Mouse (Mus musculus): ENCODE measurements around the gene Xrn2. TPM values are rescaled to one million over a fixed set of nuclear protein-coding genes. Genes with fewer than 3 reads are reported as not detected.

Xrn2 gene
- polyA plus RNA-seq, 1 experiment = 46.2 TPM

- TF ChIP-seq USF1 (IDR thresholded peaks at IDR 0.05; ENCODE audit: low read depth) (no peak), FOSL1 (IDR thresholded peaks at IDR 0.05; ENCODE audit: insufficient read depth, low read length, poor library complexity, severe bottlenecking) (no peak), MAX (IDR thresholded peaks at IDR 0.05) (no peak), CEBPB (IDR thresholded peaks at IDR 0.05; ENCODE audit: low read depth) (no peak), MYOG (IDR thresholded peaks at IDR 0.05; ENCODE audit: control insufficient read depth, extremely low read depth, insufficient read length) (no peak), MYOD1 (IDR thresholded peaks at IDR 0.05; ENCODE audit: control insufficient read depth, insufficient read length, low read depth) (no peak), CTCF (IDR thresholded peaks at IDR 0.05; ENCODE audit: control insufficient read depth, insufficient read depth, insufficient read length) (no peak)
- Histone ChIP-seq H3K4me3 (ENCODE audit: insufficient read depth, poor library complexity, severe bottlenecking) (no peak overlapping the region), H3K79me2 (ENCODE audit: control insufficient read depth, insufficient read depth) (no peaks in the 10 kb centered on the region), H3K27me3 (ENCODE audit: control insufficient read depth, insufficient read depth, insufficient read length) (no peaks in the 10 kb centered on the region), H3K79me3 (ENCODE audit: low read depth) (no peaks in the 10 kb centered on the region), H3K36me3 (ENCODE audit: control insufficient read depth, insufficient read depth) (peaks cover 76% of the 10 kb centered on the region), H3ac (ENCODE audit: control insufficient read depth, insufficient read length, low read depth) (no peak overlapping the region)
These were observed 54.9 kb downstream of the Xrn2 start for GRCm38 (mm10) chr2:147067480-147068246.

- no peak overlapping the region for H3ac ChIP-seq (ENCODE audit: control insufficient read depth, insufficient read length, low read depth)
- TF ChIP-seq MYOG (IDR thresholded peaks at IDR 0.05; ENCODE audit: control insufficient read depth, extremely low read depth, insufficient read length) = no peak
- TF ChIP-seq CTCF (IDR thresholded peaks at IDR 0.05; ENCODE audit: control insufficient read depth, insufficient read depth, insufficient read length) = no peak
- no peak for TF ChIP-seq MYOD1 (IDR thresholded peaks at IDR 0.05; ENCODE audit: control insufficient read depth, insufficient read length, low read depth)
- TF ChIP-seq FOSL1 (IDR thresholded peaks at IDR 0.05; ENCODE audit: insufficient read depth, low read length, poor library complexity, severe bottlenecking) = no peak
- TF ChIP-seq USF1 (IDR thresholded peaks at IDR 0.05; ENCODE audit: low read depth) = no peak
- peaks cover 78% of the 10 kb centered on the region for H3K36me3 ChIP-seq (ENCODE audit: control insufficient read depth, insufficient read depth)
These were observed 56.3 kb downstream of the Xrn2 start for GRCm38 (mm10) chr2:147069077-147069476.

GRCm38 (mm10) chr2:147070305-147070704, 57.5 kb downstream of the Xrn2 start:
- no peaks in the 10 kb centered on the region for H3K27me3 ChIP-seq (ENCODE audit: control insufficient read depth, insufficient read depth, insufficient read length)

More at GRCm38 (mm10) chr2:147069077-147069476, 56.3 kb downstream of the Xrn2 start:
- no peaks in the 10 kb centered on the region for H3K79me3 ChIP-seq (ENCODE audit: low read depth)
- H3K4me3 ChIP-seq (ENCODE audit: insufficient read depth, poor library complexity, severe bottlenecking) = no peak overlapping the region
- H3K79me2 ChIP-seq (ENCODE audit: control insufficient read depth, insufficient read depth) = no peaks in the 10 kb centered on the region
- no peaks in the 10 kb centered on the region for H3K27me3 ChIP-seq (ENCODE audit: control insufficient read depth, insufficient read depth, insufficient read length)

GRCm38 (mm10) chr2:147073962-147074361, 61.2 kb downstream of the Xrn2 start:
- H3K79me3 ChIP-seq (ENCODE audit: low read depth) = no peaks in the 10 kb centered on the region
- H3K79me2 ChIP-seq (ENCODE audit: control insufficient read depth, insufficient read depth) = no peaks in the 10 kb centered on the region

More at GRCm38 (mm10) chr2:147070305-147070704, 57.5 kb downstream of the Xrn2 start:
- Histone ChIP-seq H3ac (ENCODE audit: control insufficient read depth, insufficient read length, low read depth) (no peak overlapping the region), H3K36me3 (ENCODE audit: control insufficient read depth, insufficient read depth) (peaks cover 81% of the 10 kb centered on the region), H3K79me2 (ENCODE audit: control insufficient read depth, insufficient read depth) (no peaks in the 10 kb centered on the region), H3K4me3 (ENCODE audit: insufficient read depth, poor library complexity, severe bottlenecking) (no peak overlapping the region), H3K79me3 (ENCODE audit: low read depth) (no peaks in the 10 kb centered on the region)
- TF ChIP-seq USF1 (IDR thresholded peaks at IDR 0.05; ENCODE audit: low read depth) (no peak), MYOD1 (IDR thresholded peaks at IDR 0.05; ENCODE audit: control insufficient read depth, insufficient read length, low read depth) (no peak), FOSL1 (IDR thresholded peaks at IDR 0.05; ENCODE audit: insufficient read depth, low read length, poor library complexity, severe bottlenecking) (no peak), MYOG (IDR thresholded peaks at IDR 0.05; ENCODE audit: control insufficient read depth, extremely low read depth, insufficient read length) (no peak)

GRCm38 (mm10) chr2:147074399-147074798, 61.6 kb downstream of the Xrn2 start:
- H3K79me3 ChIP-seq (ENCODE audit: low read depth) = no peaks in the 10 kb centered on the region
- no peak for TF ChIP-seq MAX (IDR thresholded peaks at IDR 0.05)
- no peak for TF ChIP-seq USF1 (IDR thresholded peaks at IDR 0.05; ENCODE audit: low read depth)
- TF ChIP-seq MYOD1 (IDR thresholded peaks at IDR 0.05; ENCODE audit: control insufficient read depth, insufficient read length, low read depth) = no peak
- TF ChIP-seq MYOG (IDR thresholded peaks at IDR 0.05; ENCODE audit: control insufficient read depth, extremely low read depth, insufficient read length) = no peak
- TF ChIP-seq FOSL1 (IDR thresholded peaks at IDR 0.05; ENCODE audit: insufficient read depth, low read length, poor library complexity, severe bottlenecking) = no peak
- no peak for TF ChIP-seq CEBPB (IDR thresholded peaks at IDR 0.05; ENCODE audit: low read depth)
- no peak for TF ChIP-seq CTCF (IDR thresholded peaks at IDR 0.05; ENCODE audit: control insufficient read depth, insufficient read depth, insufficient read length)
- peaks cover 81% of the 10 kb centered on the region for H3K36me3 ChIP-seq (ENCODE audit: control insufficient read depth, insufficient read depth)

More at GRCm38 (mm10) chr2:147073962-147074361, 61.2 kb downstream of the Xrn2 start:
- Histone ChIP-seq H3K36me3 (ENCODE audit: control insufficient read depth, insufficient read depth) (peaks cover 85% of the 10 kb centered on the region), H3K27me3 (ENCODE audit: control insufficient read depth, insufficient read depth, insufficient read length) (no peaks in the 10 kb centered on the region), H3ac (ENCODE audit: control insufficient read depth, insufficient read length, low read depth) (no peak overlapping the region), H3K4me3 (ENCODE audit: insufficient read depth, poor library complexity, severe bottlenecking) (no peak overlapping the region)
- no peak for TF ChIP-seq MYOG (IDR thresholded peaks at IDR 0.05; ENCODE audit: control insufficient read depth, extremely low read depth, insufficient read length)
- no peak for TF ChIP-seq MYOD1 (IDR thresholded peaks at IDR 0.05; ENCODE audit: control insufficient read depth, insufficient read length, low read depth)
- no peak for TF ChIP-seq CTCF (IDR thresholded peaks at IDR 0.05; ENCODE audit: control insufficient read depth, insufficient read depth, insufficient read length)
- no peak for TF ChIP-seq CEBPB (IDR thresholded peaks at IDR 0.05; ENCODE audit: low read depth)
- no peak for TF ChIP-seq FOSL1 (IDR thresholded peaks at IDR 0.05; ENCODE audit: insufficient read depth, low read length, poor library complexity, severe bottlenecking)
- TF ChIP-seq MAX (IDR thresholded peaks at IDR 0.05) = no peak
- no peak for TF ChIP-seq USF1 (IDR thresholded peaks at IDR 0.05; ENCODE audit: low read depth)

More at GRCm38 (mm10) chr2:147074399-147074798, 61.6 kb downstream of the Xrn2 start:
- Histone ChIP-seq H3K4me3 (ENCODE audit: insufficient read depth, poor library complexity, severe bottlenecking) (no peak overlapping the region), H3ac (ENCODE audit: control insufficient read depth, insufficient read length, low read depth) (no peak overlapping the region), H3K79me2 (ENCODE audit: control insufficient read depth, insufficient read depth) (no peaks in the 10 kb centered on the region), H3K27me3 (ENCODE audit: control insufficient read depth, insufficient read depth, insufficient read length) (no peaks in the 10 kb centered on the region)
